Mouse (Mus musculus) kidney, adult 2 months (tissue): Measurements from ENCODE around the gene Syce2.

Experiments
- CTCF ChIP-seq: fragments of 200-500 bp; conservative IDR thresholded peaks from 2 replicates; pipeline ENCODE4 v1.5.1; 2011; ENCODE audit warnings: low read depth, mild to moderate bottlenecking, control low read depth, low read length, moderate library complexity, mixed read lengths; ENCODE audit not compliant: insufficient read depth, insufficient read length
- POLR2A ChIP-seq: fragments of 200-500 bp; IDR thresholded peaks from one replicate; pipeline ENCODE4 v1.6.1; 2011; ENCODE audit warnings: low read depth, low read length, control low read depth

DNA sequence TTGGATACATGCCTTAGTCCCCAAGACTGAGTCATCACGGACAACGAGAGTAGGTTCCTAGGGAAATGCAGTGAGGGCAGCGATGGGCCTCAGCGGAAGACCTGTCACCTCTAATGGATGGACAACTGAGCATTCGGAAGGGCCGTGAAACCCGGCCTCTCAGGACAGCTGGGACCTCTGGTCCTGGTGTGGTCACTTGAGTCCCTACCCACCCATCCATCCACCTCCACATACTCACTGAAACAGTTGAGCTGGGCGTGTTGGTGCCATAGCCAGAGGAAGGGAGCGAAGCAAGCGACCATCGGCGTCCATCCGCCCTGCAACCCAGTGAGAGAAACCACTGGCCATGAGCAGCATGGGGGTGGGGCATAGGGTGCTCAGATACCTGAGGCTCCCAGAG, 58.7 kb downstream of the Syce2 start:
- no peak for TF ChIP-seq POLR2A
- no peak for TF ChIP-seq CTCF
